Mouse (Mus musculus): Measurements from ENCODE around the gene Gtpbp3.

GRCm38 (mm10) chr8:71535663-71536062 lies 47.8 kb downstream of the Gtpbp3 start:
- TF ChIP-seq CTCF (conservative IDR thresholded peaks at IDR 0.05 in 1 of 2, IDR thresholded peaks at IDR 0.05 in 1 of 2; ENCODE audit: low read depth in 2 of 2, low read length in 2 of 2): 0 out of 4 replicates have a peak, but pooled peaks of 1 of the 2 experiments have one; percentile 12
- TF ChIP-seq EP300 (IDR thresholded peaks at IDR 0.05; ENCODE audit: low read length): 0 out of 2 replicates have a peak, but pooled peaks have one; percentile 18
- no peak for TF ChIP-seq USF1 (IDR thresholded peaks at IDR 0.05; ENCODE audit: low read depth, low read length)
- TF ChIP-seq NELFE (IDR thresholded peaks at IDR 0.05; ENCODE audit: low read depth, low read length): no peak
- no peak for TF ChIP-seq MAFK (IDR thresholded peaks at IDR 0.05; ENCODE audit: insufficient replicate concordance, low read length)
- peak; percentile 26; the same call in 1 of the 2 replicates for TF ChIP-seq POLR2A (IDR thresholded peaks at IDR 0.05; ENCODE audit: low read depth, low read length)
- no peak for TF ChIP-seq CHD1 (IDR thresholded peaks at IDR 0.05; ENCODE audit: low read depth, low read length)
- TF ChIP-seq POLR2AphosphoS2 (IDR thresholded peaks at IDR 0.05; ENCODE audit: low read depth, low read length): no peak
- TF ChIP-seq CHD2 (IDR thresholded peaks at IDR 0.05; ENCODE audit: low read length): peak; percentile 67; the same call in 1 of the 2 replicates
